Mouse (Mus musculus): ENCODE measurements around the gene Zfp775. TPM values are rescaled to one million over a fixed set of nuclear protein-coding genes. Genes with fewer than 3 reads are reported as not detected.
A peak's percentile ranks its signal among the peaks of the same experiment; 100 is the strongest.

Gene Zfp775
- total and polyA plus RNA-seq, 2 experiments from 2014 or later: 8.6 to 9.5 TPM

DNA sequence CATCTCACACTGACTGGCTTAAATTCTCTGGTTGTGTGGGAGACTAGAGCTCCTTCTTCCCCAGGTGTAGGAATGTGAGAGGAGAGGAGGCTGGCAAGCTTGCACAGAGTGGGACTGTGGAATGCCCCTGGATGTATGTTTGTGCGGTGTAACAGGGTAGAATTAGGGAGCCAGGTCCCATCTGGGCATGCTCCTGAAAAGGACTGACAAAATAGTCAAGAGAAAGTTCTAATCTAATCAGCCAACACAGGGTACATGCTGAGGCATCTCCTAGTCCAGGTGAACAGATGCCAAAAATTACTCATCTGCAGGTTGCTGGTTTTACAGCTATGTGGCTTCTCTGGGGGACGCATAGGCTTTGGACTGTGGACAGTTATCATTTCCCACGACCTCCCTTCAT is 45.9 kb upstream of the Zfp775 start:
- Histone ChIP-seq H3K27ac (ENCODE audit: low read depth, low read length) (no peak overlapping the region), H3K4me3 (ENCODE audit: low read depth, low read length) (no peak overlapping the region), H3K9me3 (ENCODE audit: low read length) (no peaks in the 10 kb centered on the region), H3K36me3 (ENCODE audit: insufficient read depth, low read length) (peaks cover 14% of the 10 kb centered on the region; the same call in 1 of the 2 replicates), H3K27me3 (ENCODE audit: insufficient read depth, low read length) (no peaks in the 10 kb centered on the region), H3K4me2 (ENCODE audit: low read depth, low read length, poor library complexity, severe bottlenecking) (peak overlapping the region; percentile 75; the same call in 1 of the 2 replicates), H3K9ac (replicated peaks; ENCODE audit: low read length, poor library complexity, severe bottlenecking) (no peak overlapping the region), H3K4me1 (ENCODE audit: insufficient read depth, low read length) (peaks cover 11% of the 10 kb centered on the region; the same call in 1 of the 2 replicates)
- ATAC-seq (ENCODE audit: low FRiP score): no peak
- 93% methylated on average over 3 of the region's 3 CpGs for WGBS
- no peak for TF ChIP-seq CTCF (IDR thresholded peaks at IDR 0.05)
- no peak for DNase-seq (ENCODE audit: low spot score)

DNA sequence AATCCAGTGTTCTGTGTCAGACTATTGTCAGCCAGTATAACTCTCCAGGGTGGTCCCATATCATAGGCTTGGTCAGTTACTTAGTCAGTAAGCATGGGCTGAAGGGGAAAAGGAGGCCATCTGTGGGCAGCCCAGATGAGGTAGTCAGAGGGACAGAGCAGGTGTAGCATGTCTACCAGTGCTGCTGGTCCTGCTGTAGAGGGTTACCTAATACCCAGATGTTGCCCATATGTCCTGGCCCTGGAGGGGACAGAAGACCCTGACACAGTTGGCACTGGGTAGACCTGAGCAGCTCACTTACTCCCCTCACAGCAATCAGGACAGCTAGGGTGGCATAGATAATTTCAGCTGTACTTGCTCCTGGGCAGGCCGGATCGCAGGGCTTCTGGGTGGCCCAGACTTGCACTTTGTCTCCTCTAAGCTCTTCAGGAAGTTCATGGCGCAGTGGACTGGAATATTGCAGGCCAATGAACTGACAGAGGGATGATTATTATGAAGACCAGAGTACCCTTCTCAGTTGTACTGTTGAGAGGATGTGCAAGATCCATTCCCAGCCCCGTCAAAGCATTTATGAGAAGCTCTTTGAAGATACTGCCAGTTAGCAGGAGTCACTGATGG is 36.1 kb upstream of the Zfp775 start:
- TF ChIP-seq CTCF (IDR thresholded peaks at IDR 0.05): no peak
- Histone ChIP-seq H3K9me3 (ENCODE audit: low read length) (no peaks in the 10 kb centered on the region), H3K4me2 (ENCODE audit: low read depth, low read length, poor library complexity, severe bottlenecking) (no peak overlapping the region), H3K4me1 (ENCODE audit: insufficient read depth, low read length) (no peaks in the 10 kb centered on the region), H3K27ac (ENCODE audit: low read depth, low read length) (no peak overlapping the region), H3K9ac (replicated peaks; ENCODE audit: low read length, poor library complexity, severe bottlenecking) (no peak overlapping the region), H3K4me3 (ENCODE audit: low read depth, low read length) (no peak overlapping the region), H3K36me3 (ENCODE audit: insufficient read depth, low read length) (peaks cover 24% of the 10 kb centered on the region), H3K27me3 (ENCODE audit: insufficient read depth, low read length) (no peaks in the 10 kb centered on the region)
- WGBS: 91% methylated on average over 4 of the region's 4 CpGs
- DNase-seq (ENCODE audit: low spot score) (no peak), ATAC-seq (ENCODE audit: low FRiP score) (no peak)

- no peaks in the 10 kb centered on the region for H3K4me1 ChIP-seq (ENCODE audit: insufficient read depth, low read length)
- 60% methylated on average over 5 of the region's 5 CpGs for WGBS
- H3K4me3 ChIP-seq (ENCODE audit: low read depth, low read length): no peak overlapping the region
- H3K27me3 ChIP-seq (ENCODE audit: insufficient read depth, low read length): no peaks in the 10 kb centered on the region
- H3K4me2 ChIP-seq (ENCODE audit: low read depth, low read length, poor library complexity, severe bottlenecking): no peak overlapping the region
- H3K36me3 ChIP-seq (ENCODE audit: insufficient read depth, low read length): peaks cover 23% of the 10 kb centered on the region
- H3K27ac ChIP-seq (ENCODE audit: low read depth, low read length): no peak overlapping the region
- ATAC-seq (ENCODE audit: low FRiP score): no peak
- no peak overlapping the region for H3K9ac ChIP-seq (replicated peaks; ENCODE audit: low read length, poor library complexity, severe bottlenecking)
- peak; percentile 10 for DNase-seq (ENCODE audit: low spot score)
- H3K9me3 ChIP-seq (ENCODE audit: low read length): no peaks in the 10 kb centered on the region
- TF ChIP-seq CTCF (IDR thresholded peaks at IDR 0.05): no peak
These were observed 35.6 kb upstream of the Zfp775 start for GRCm38 (mm10) chr6:48566312-48566711.

GRCm38 (mm10) chr6:48568036-48568984 is 33.6 kb upstream of the Zfp775 start:
- H3K4me3 ChIP-seq (ENCODE audit: low read depth, low read length): no peak overlapping the region
- H3K4me2 ChIP-seq (ENCODE audit: low read depth, low read length, poor library complexity, severe bottlenecking): no peak overlapping the region
- H3K9me3 ChIP-seq (ENCODE audit: low read length): no peaks in the 10 kb centered on the region
- H3K27me3 ChIP-seq (ENCODE audit: insufficient read depth, low read length): no peaks in the 10 kb centered on the region
- ATAC-seq (ENCODE audit: low FRiP score): no peak
- no peak overlapping the region for H3K27ac ChIP-seq (ENCODE audit: low read depth, low read length)
- no peaks in the 10 kb centered on the region for H3K4me1 ChIP-seq (ENCODE audit: insufficient read depth, low read length)
- 78% methylated on average over 21 of the region's 21 CpGs for WGBS
- peaks cover 20% of the 10 kb centered on the region for H3K36me3 ChIP-seq (ENCODE audit: insufficient read depth, low read length)
- DNase-seq (ENCODE audit: low spot score): peak; percentile 50
- TF ChIP-seq CTCF (IDR thresholded peaks at IDR 0.05): no peak
- no peak overlapping the region for H3K9ac ChIP-seq (replicated peaks; ENCODE audit: low read length, poor library complexity, severe bottlenecking)

DNA sequence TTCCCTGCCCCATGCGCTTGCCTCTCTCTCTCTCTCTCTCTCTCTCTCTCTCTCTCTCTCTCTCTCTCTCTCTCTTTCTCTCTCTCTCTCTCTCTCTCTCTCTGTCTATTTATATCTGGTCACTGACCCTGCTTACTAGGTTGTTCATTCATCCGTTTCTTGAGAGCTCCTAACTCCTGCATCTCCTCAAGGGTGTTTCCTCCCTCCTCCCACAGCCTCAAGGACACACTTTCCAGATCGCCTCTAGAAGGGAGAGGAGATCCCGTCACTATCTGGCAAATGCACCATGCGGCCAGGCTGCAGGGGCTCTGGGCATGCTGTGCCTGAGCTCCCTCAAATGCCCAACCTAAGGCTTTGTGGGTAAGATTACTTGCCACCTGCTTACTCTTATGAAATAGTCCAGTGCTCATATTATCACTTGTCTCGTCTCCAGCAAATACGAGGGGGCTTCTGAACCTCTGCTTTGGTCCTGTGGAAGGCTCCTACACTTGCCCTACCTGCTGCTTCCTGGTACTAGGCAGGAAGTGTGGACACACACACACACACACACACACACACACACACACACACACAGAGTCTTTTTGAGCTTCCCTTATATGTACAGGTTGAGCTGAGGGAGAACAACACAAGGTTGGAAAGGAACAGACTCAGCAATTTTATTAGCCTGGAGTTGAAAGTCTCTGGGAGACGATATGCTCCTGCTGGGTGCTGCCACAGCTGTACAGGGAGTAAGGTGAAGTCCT is 32.6 kb upstream of the Zfp775 start:
- ATAC-seq (ENCODE audit: low FRiP score) (no peak), DNase-seq (ENCODE audit: low spot score) (no peak)
- peaks cover 20% of the 10 kb centered on the region for H3K36me3 ChIP-seq (ENCODE audit: insufficient read depth, low read length)

More for the DNA sequence above, 32.6 kb upstream of the Zfp775 start:
- H3K9ac ChIP-seq (replicated peaks; ENCODE audit: low read length, poor library complexity, severe bottlenecking): no peak overlapping the region
- H3K27me3 ChIP-seq (ENCODE audit: insufficient read depth, low read length): no peaks in the 10 kb centered on the region
- H3K9me3 ChIP-seq (ENCODE audit: low read length): no peaks in the 10 kb centered on the region
- no peak overlapping the region for H3K27ac ChIP-seq (ENCODE audit: low read depth, low read length)
- 82% methylated on average over 8 of the region's 8 CpGs for WGBS
- no peak overlapping the region for H3K4me2 ChIP-seq (ENCODE audit: low read depth, low read length, poor library complexity, severe bottlenecking)
- H3K4me3 ChIP-seq (ENCODE audit: low read depth, low read length): no peak overlapping the region
- H3K4me1 ChIP-seq (ENCODE audit: insufficient read depth, low read length): no peaks in the 10 kb centered on the region
- TF ChIP-seq CTCF (IDR thresholded peaks at IDR 0.05): no peak

Measured in midbrain, postnatal 0 days (tissue).